Mouse (Mus musculus) cerebellum, adult 2 months (tissue): ENCODE measurements around the gene Nphp4. TPM values are rescaled to one million over a fixed set of nuclear protein-coding genes. Genes with fewer than 3 reads are reported as not detected.
"Not testable (repeated sequence)": the region's sequence is repeated elsewhere in the genome, so short reads cannot be mapped to it uniquely, and the experiment has no call there.

Source experiments
- DNase-seq, 2 experiments: peaks; one replicate each; pipeline ENCODE4 v3.0.0; 2021
- H3K27ac ChIP-seq: fragments of 200-500 bp; 2 replicates; pipeline ENCODE4 v1.5.1; 2012; ENCODE audit warnings: low read length, control low read depth, inconsistent platforms; ENCODE audit not compliant: insufficient read depth
- H3K27me3 ChIP-seq: fragments of 200-500 bp; 2 replicates; pipeline ENCODE4 v1.6.1; 2012; ENCODE audit warnings: inconsistent platforms, mild to moderate bottlenecking, low read length, moderate library complexity; ENCODE audit not compliant: control insufficient read depth, insufficient read depth
- H3K4me1 ChIP-seq: fragments of 200-500 bp; 2 replicates; pipeline ENCODE4 v1.6.1; 2011; ENCODE audit warnings: low read length; ENCODE audit not compliant: control insufficient read depth, insufficient read depth
- H3K4me3 ChIP-seq: fragments of 200-500 bp; replicated peaks from 2 replicates; pipeline ENCODE3; 2011; ENCODE audit warnings: mild to moderate bottlenecking, low read depth, low read length, control low read depth; ENCODE audit not compliant: insufficient read depth
- CTCF ChIP-seq: fragments of 200-500 bp; IDR thresholded peaks from 2 replicates; pipeline ENCODE4 v1.5.1; 2011; ENCODE audit warnings: low read depth, mild to moderate bottlenecking, control low read depth, low read length, moderate library complexity, borderline replicate concordance; ENCODE audit not compliant: insufficient read depth
- POLR2A ChIP-seq: fragments of 200-500 bp; IDR thresholded peaks from 2 replicates; pipeline ENCODE4 v1.6.1; 2011; ENCODE audit warnings: low read length, control low read depth, borderline replicate concordance; ENCODE audit not compliant: insufficient read depth
- WGBS: fragments of 180-500 bp; shearing (Covaris S2); methylation state at CpG from one replicate; pipeline ENCODE4 v1.1.7; 2018; 5-methylcytosine and 5-hydroxymethylcytosine counted together
- polyA plus RNA-seq: library from polyadenylated mRNA; depleted of rRNA; stranded (reverse); fragments of >200 nt; gene quantifications from 2 replicates; pipeline ENCODE4 v1.2.3, GENCODE M21; 2012

The Nphp4 gene
- polyA plus RNA-seq, 1 experiment, result 8.7 TPM

- TF ChIP-seq CTCF, result no peak
- TF ChIP-seq POLR2A, result no peak
- H3K27me3 ChIP-seq, result no peaks in the 10 kb centered on the region
- no peak overlapping the region for H3K4me3 ChIP-seq
- peak in 1 of 2 experiments; percentile 43 for DNase-seq
- no peak overlapping the region for H3K27ac ChIP-seq
- peaks cover 39% of the 10 kb centered on the region for H3K4me1 ChIP-seq
- WGBS, result 45% methylated on average over 18 of the region's 18 CpGs
Observed at GRCm38 (mm10) chr4:152549507-152550202, 73.1 kb downstream of the Nphp4 start.

GRCm38 (mm10) chr4:152550203-152550549, 73.7 kb downstream of the Nphp4 start:
- H3K4me1 ChIP-seq, result peaks cover 44% of the 10 kb centered on the region
- TF ChIP-seq CTCF (no peak), POLR2A (no peak)
- H3K4me3 ChIP-seq, result no peak overlapping the region
- H3K27me3 ChIP-seq, result no peaks in the 10 kb centered on the region
- 95% methylated on average over 6 of the region's 6 CpGs for WGBS
- no peak for DNase-seq
- no peak overlapping the region for H3K27ac ChIP-seq

- DNase-seq, result peak; percentile 66 to 81
- WGBS, result 15% methylated on average over 8 of the region's 8 CpGs
- no peaks in the 10 kb centered on the region for H3K27me3 ChIP-seq
- TF ChIP-seq POLR2A (no peak), CTCF (no peak)
- H3K4me1 ChIP-seq, result peaks cover 39% of the 10 kb centered on the region
- no peak overlapping the region for H3K4me3 ChIP-seq
- peak overlapping the region; percentile 85 for H3K27ac ChIP-seq
Observed at GRCm38 (mm10) chr4:152553582-152554285, 77.2 kb downstream of the Nphp4 start.

- Histone ChIP-seq H3K27me3 (no peaks in the 10 kb centered on the region), H3K4me1 (peaks cover 32% of the 10 kb centered on the region), H3K27ac (peak overlapping the region; percentile 85), H3K4me3 (no peak overlapping the region)
- WGBS, result 51% methylated on average over 18 of the region's 18 CpGs
- TF ChIP-seq POLR2A (no peak), CTCF (no peak)
- no peak for DNase-seq
Observed at GRCm38 (mm10) chr4:152554421-152554820, 77.9 kb downstream of the Nphp4 start.

- not testable (repeated sequence) for H3K27ac ChIP-seq, DNase-seq, H3K4me3 ChIP-seq, H3K27me3 ChIP-seq
- 78% methylated on average over 3 of the region's 3 CpGs for WGBS
- H3K4me1 ChIP-seq, result peaks cover 28% of the 10 kb centered on the region
Observed at GRCm38 (mm10) chr4:152555806-152556205, 79.3 kb downstream of the Nphp4 start.

- H3K4me1 ChIP-seq, result peaks cover 20% of the 10 kb centered on the region
- 43% methylated on average over 17 of the region's 17 CpGs for WGBS
- no peaks in the 10 kb centered on the region for H3K27me3 ChIP-seq
- DNase-seq, result no peak
- no peak for TF ChIP-seq CTCF
- TF ChIP-seq POLR2A, result no peak
- H3K4me3 ChIP-seq, result no peak overlapping the region
- no peak overlapping the region for H3K27ac ChIP-seq
Observed at GRCm38 (mm10) chr4:152558246-152558645, 81.7 kb downstream of the Nphp4 start.

GRCm38 (mm10) chr4:152568006-152568405, 91.5 kb downstream of the Nphp4 start:
- TF ChIP-seq CTCF (no peak), POLR2A (no peak)

More at GRCm38 (mm10) chr4:152568006-152568405, 91.5 kb downstream of the Nphp4 start:
- Histone ChIP-seq H3K27me3 (no peaks in the 10 kb centered on the region), H3K27ac (no peak overlapping the region), H3K4me1 (peaks cover 6% of the 10 kb centered on the region), H3K4me3 (no peak overlapping the region)
- WGBS, result 18% methylated on average over 4 of the region's 4 CpGs
- no peak for DNase-seq
